Mouse (Mus musculus): ENCODE measurements around the gene Lrrc71.

Lrrc71 gene

GRCm38 (mm10) chr3:87748431-87748830 is at the start of gene Lrrc71:
Gene Lrrc71, minus strand, starts transcription at chr3:87748625.
- DNase-seq (ENCODE audit: low read depth, low spot score), result no peak

GRCm38 (mm10) chr3:87796736-87797334 is 48.4 kb upstream of the Lrrc71 start, which contains the start of gene Insrr:
Gene Insrr, plus strand, starts transcription at chr3:87796951.
- no peak for DNase-seq (ENCODE audit: low read depth, low spot score)

GRCm38 (mm10) chr3:87795336-87796277 is 47.2 kb upstream of the Lrrc71 start:
- peak; percentile 82 for DNase-seq (ENCODE audit: low read depth, low spot score)

GRCm38 (mm10) chr3:87794922-87795325 is 46.5 kb upstream of the Lrrc71 start, which contains the start of gene Ntrk1:
Gene Ntrk1, minus strand, starts transcription at chr3:87795162.
- no peak for DNase-seq (ENCODE audit: low read depth, low spot score)

GRCm38 (mm10) chr3:87789768-87790167 is 41.3 kb upstream of the Lrrc71 start:
- peak; percentile 44 for DNase-seq (ENCODE audit: low read depth, low spot score)

- DNase-seq (ENCODE audit: low read depth, low spot score), result no peak
These were observed 40.8 kb upstream of the Lrrc71 start for GRCm38 (mm10) chr3:87789248-87789647.

- DNase-seq (ENCODE audit: low read depth, low spot score), result no peak
These were observed 37.3 kb upstream of the Lrrc71 start for GRCm38 (mm10) chr3:87785626-87786214.

GRCm38 (mm10) chr3:87785156-87785555 is 36.7 kb upstream of the Lrrc71 start:
- no peak for DNase-seq (ENCODE audit: low read depth, low spot score)

- DNase-seq (ENCODE audit: low read depth, low spot score), result no peak
These were observed 35.0 kb upstream of the Lrrc71 start for GRCm38 (mm10) chr3:87783282-87784023.

GRCm38 (mm10) chr3:87779086-87779485 is 30.7 kb upstream of the Lrrc71 start:
- DNase-seq (ENCODE audit: low read depth, low spot score), result no peak

GRCm38 (mm10) chr3:87778283-87778682 is 29.9 kb upstream of the Lrrc71 start:
- DNase-seq (ENCODE audit: low read depth, low spot score), result no peak

GRCm38 (mm10) chr3:87771088-87771487 is 22.7 kb upstream of the Lrrc71 start:
- no peak for DNase-seq (ENCODE audit: low read depth, low spot score)

GRCm38 (mm10) chr3:87770280-87770679 is 21.9 kb upstream of the Lrrc71 start:
- peak; percentile 81 for DNase-seq (ENCODE audit: low read depth, low spot score)

GRCm38 (mm10) chr3:87769506-87769905 is 21.1 kb upstream of the Lrrc71 start:
- DNase-seq (ENCODE audit: low read depth, low spot score), result no peak

GRCm38 (mm10) chr3:87768844-87769243 is 20.4 kb upstream of the Lrrc71 start:
- peak; percentile 88 for DNase-seq (ENCODE audit: low read depth, low spot score)

- DNase-seq (ENCODE audit: low read depth, low spot score), result no peak
These were observed 20.0 kb upstream of the Lrrc71 start for GRCm38 (mm10) chr3:87768431-87768830.

- DNase-seq (ENCODE audit: low read depth, low spot score), result no peak
These were observed 19.3 kb upstream of the Lrrc71 start for GRCm38 (mm10) chr3:87767764-87768163.

- DNase-seq (ENCODE audit: low read depth, low spot score), result no peak
These were observed 17.9 kb upstream of the Lrrc71 start for GRCm38 (mm10) chr3:87766284-87766667.

- no peak for DNase-seq (ENCODE audit: low read depth, low spot score)
These were observed 17.3 kb upstream of the Lrrc71 start for GRCm38 (mm10) chr3:87765631-87766283.

- DNase-seq (ENCODE audit: low read depth, low spot score), result peak; percentile 54
These were observed 16.7 kb upstream of the Lrrc71 start for GRCm38 (mm10) chr3:87765091-87765490.

- DNase-seq (ENCODE audit: low read depth, low spot score), result no peak
These were observed 16.1 kb upstream of the Lrrc71 start for GRCm38 (mm10) chr3:87764506-87764905.

All from mesoderm, embryonic 11.5 days (tissue).